In the genomic region with DNA sequence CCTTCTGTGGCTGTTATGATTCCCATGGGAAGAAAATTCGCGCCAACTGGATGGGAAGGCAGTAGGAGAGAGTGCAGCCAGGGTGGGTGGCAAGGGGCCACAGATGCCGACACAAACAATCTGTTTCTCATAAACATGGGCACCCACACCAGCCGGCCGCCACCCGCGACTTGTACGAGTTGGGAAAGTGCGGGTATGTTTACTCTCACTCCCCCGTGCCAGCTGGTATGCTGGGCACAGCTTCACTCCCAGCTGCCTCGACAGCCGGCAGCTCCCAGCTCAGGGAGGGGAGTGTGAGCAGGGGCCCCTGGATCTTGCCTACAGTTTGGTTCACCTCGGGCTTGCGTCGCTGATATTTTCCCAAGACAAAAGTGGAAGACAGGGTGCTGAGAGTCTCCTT, we compare ENCODE assay signal across 11 mouse cellular contexts. TPM values are rescaled to one million over a fixed set of nuclear protein-coding genes. Genes with fewer than 3 reads are reported as not detected.
DNase-seq lines count a peak whose midpoint lies in the region; ATAC-seq and TF ChIP-seq lines count a peak whose summit lies in the region.
"Had no signal": no experiment of that assay in that cellular context is flagged by ENCODE, and none has a peak within 500 bp of the region (broad histone marks: within the 10 kb centered on the region; RNA-seq: fewer than 3 reads in every experiment).

No protein-coding gene starts in this region.

- no peaks in the 10 kb centered on the region for H3K4me1 ChIP-seq in midbrain, postnatal 0 days (ENCODE audit: insufficient read depth, low read length)
- H3K4me1 ChIP-seq in midbrain, embryonic 14.5 days (ENCODE audit: control insufficient read depth, insufficient read depth, low read length): peaks cover 8% of the 10 kb centered on the region; the same call in 1 of the 2 replicates
- H3K4me1 ChIP-seq in liver, embryonic 11.5 days (replicated peaks; ENCODE audit: control insufficient read depth, insufficient read depth, low read length): 0 out of 2 replicates have a peak, but pooled peaks cover 2% of the 10 kb centered on the region

- H3K4me3 ChIP-seq in midbrain, postnatal 0 days (ENCODE audit: low read depth, low read length): no peak overlapping the region
- no peak overlapping the region for H3K4me3 ChIP-seq in midbrain, embryonic 14.5 days (replicated peaks; ENCODE audit: low read depth, low read length)
- no peak overlapping the region for H3K4me3 ChIP-seq in left cerebral cortex, adult 2 months
- H3K4me3 ChIP-seq in liver, embryonic 11.5 days (ENCODE audit: low read depth, low read length): no peak overlapping the region
- H3K4me3 ChIP-seq: midbrain, embryonic 15.5 days had no signal

- no peaks in the 10 kb centered on the region for H3K36me3 ChIP-seq in midbrain, postnatal 0 days (ENCODE audit: insufficient read depth, low read length)
- no peaks in the 10 kb centered on the region for H3K36me3 ChIP-seq in midbrain, embryonic 14.5 days (ENCODE audit: control insufficient read depth, insufficient read depth, low read length)
- no peaks in the 10 kb centered on the region for H3K36me3 ChIP-seq in liver, embryonic 11.5 days (ENCODE audit: control insufficient read depth, insufficient read depth, low read length)
- H3K36me3 ChIP-seq: midbrain, embryonic 15.5 days had no signal

- no peaks in the 10 kb centered on the region for H3K27me3 ChIP-seq in midbrain, postnatal 0 days (ENCODE audit: insufficient read depth, low read length)
- H3K27me3 ChIP-seq in midbrain, embryonic 14.5 days (ENCODE audit: control insufficient read depth, insufficient read depth, low read length): no peaks in the 10 kb centered on the region
- peaks cover 9% of the 10 kb centered on the region for H3K27me3 ChIP-seq in liver, embryonic 11.5 days (replicated peaks; ENCODE audit: control insufficient read depth, insufficient read depth, low read length)
- H3K27me3 ChIP-seq: midbrain, embryonic 15.5 days had no signal

- no peak for ATAC-seq in midbrain, postnatal 0 days (ENCODE audit: low FRiP score)
- no peak for ATAC-seq in midbrain, embryonic 14.5 days (ENCODE audit: low FRiP score, low TSS enrichment)
- ATAC-seq in liver, embryonic 11.5 days (replicated peaks; ENCODE audit: low FRiP score): no peak
- no peak for ATAC-seq in erythroblast, adult 5-6 weeks (replicated peaks; ENCODE audit: low FRiP score, poor library complexity, severe bottlenecking)
- ATAC-seq: midbrain, embryonic 15.5 days; Patski had no signal

- DNase-seq in cerebellum, adult 18-20 months: peak; percentile 30 to 35
- DNase-seq in cerebellum, adult 8-10 months: no peak
- DNase-seq in midbrain, postnatal 0 days (ENCODE audit: low spot score): peak; percentile 61
- no peak for DNase-seq in midbrain, embryonic 14.5 days
- DNase-seq in left cerebral cortex, adult 2 months (ENCODE audit: extremely low spot score in 1 of 2, low spot score in 2 of 2): peak; percentile 72 to 85
- DNase-seq in telencephalon, adult 2 months (ENCODE audit: low read depth, low spot score): peak; percentile 70
- no peak for DNase-seq in liver, embryonic 11.5 days (ENCODE audit: low spot score)

- TF ChIP-seq CTCF in midbrain, postnatal 0 days (IDR thresholded peaks at IDR 0.05): no peak
- no peak for TF ChIP-seq CTCF in left cerebral cortex, adult 2 months (IDR thresholded peaks at IDR 0.05)

- H3K27ac ChIP-seq in midbrain, postnatal 0 days (ENCODE audit: low read depth, low read length): no peak overlapping the region
- H3K27ac ChIP-seq in midbrain, embryonic 14.5 days (replicated peaks; ENCODE audit: low read depth, low read length): no peak overlapping the region
- H3K27ac ChIP-seq in left cerebral cortex, adult 2 months: no peak overlapping the region
- no peak overlapping the region for H3K27ac ChIP-seq in liver, embryonic 11.5 days (ENCODE audit: low read depth, low read length)
- H3K27ac ChIP-seq: midbrain, embryonic 15.5 days had no signal

- intact Hi-C loops in left cerebral cortex, adult 2 months (cut with DNase I): no loop called here

- no peak overlapping the region for H3K4me2 ChIP-seq in midbrain, postnatal 0 days (ENCODE audit: low read depth, low read length, poor library complexity, severe bottlenecking)
- H3K4me2 ChIP-seq in midbrain, embryonic 14.5 days (ENCODE audit: low read length): no peak overlapping the region
- H3K4me2 ChIP-seq in liver, embryonic 11.5 days: no peak overlapping the region
- H3K4me2 ChIP-seq: midbrain, embryonic 15.5 days had no signal

- no peak overlapping the region for H3K9ac ChIP-seq in midbrain, postnatal 0 days (replicated peaks; ENCODE audit: low read length, poor library complexity, severe bottlenecking)
- no peak overlapping the region for H3K9ac ChIP-seq in midbrain, embryonic 14.5 days (replicated peaks; ENCODE audit: low read length)
- H3K9ac ChIP-seq in liver, embryonic 11.5 days (ENCODE audit: low read depth, low read length): no peak overlapping the region
- H3K9ac ChIP-seq: midbrain, embryonic 15.5 days had no signal

- no peaks in the 10 kb centered on the region for H3K9me3 ChIP-seq in midbrain, postnatal 0 days (ENCODE audit: low read length)
- no peaks in the 10 kb centered on the region for H3K9me3 ChIP-seq in midbrain, embryonic 14.5 days (ENCODE audit: control insufficient read depth, low read length)
- no peaks in the 10 kb centered on the region for H3K9me3 ChIP-seq in liver, embryonic 11.5 days (ENCODE audit: control insufficient read depth, low read length)
- H3K9me3 ChIP-seq: midbrain, embryonic 15.5 days had no signal

- WGBS in midbrain, postnatal 0 days: 73% methylated on average over 15 of the region's 15 CpGs
- 70% methylated on average over 15 of the region's 15 CpGs for whole genome bisulfite sequencing in midbrain, embryonic 14.5 days
- WGBS in liver, embryonic 11.5 days: 68% methylated on average over 15 of the region's 15 CpGs

RNA-seq across cellular contexts. Expression of gene Cacna2d2, which starts 57.3 kb away (rescaled TPM):
- total RNA-seq in midbrain, postnatal 0 days (2014; rRNA removed): 138 and 191 TPM in 2 replicates
- polyA plus RNA-seq in midbrain, postnatal 0 days (2015; fragmentation: Nextera tagmentation; extraction: Ambion mirVana): 8.4 and 9.0 TPM in 2 replicates
- polyA plus RNA-seq in midbrain, embryonic 14.5 days (2014; fragmentation: Nextera tagmentation; extraction: Ambion mirVana): 7.9 and 10.6 TPM in 2 replicates
- total RNA-seq in left cerebral cortex, adult 2 months (2021): 10 to 100 TPM; 24.1 to 34.7 TPM
- 0.13 and 0.18 TPM in 2 replicates for polyA plus RNA-seq in liver, embryonic 11.5 days (2014; fragmentation: Nextera tagmentation; extraction: Ambion mirVana)
- 0.63 TPM in 1 of 2 replicates, not detected in the other for total RNA-seq in erythroblast, adult 5-6 weeks (2015; ENCODE audit: low replicate concordance)
- total RNA-seq in erythroblast, adult 5-6 weeks (2017; ENCODE audit: low replicate concordance): not detected in 2 replicates
- polyA plus RNA-seq: liver, embryonic 16.5 days had no signal

Comparison
In these comparisons a context has a peak if more than half of its experiments do, and no peak if none do; other contexts are left out.
1. DNase-seq: peak in cerebellum, adult 18-20 months (2 of 2), midbrain, postnatal 0 days (single experiment), left cerebral cortex, adult 2 months (2 of 2) and telencephalon, adult 2 months (single experiment); none in cerebellum, adult 8-10 months (single experiment), midbrain, embryonic 14.5 days (single experiment) and liver, embryonic 11.5 days (single experiment).
2. RNA of gene Cacna2d2, which starts 57.3 kb away (total RNA-seq): 138 to 191 TPM in midbrain, postnatal 0 days and 24.1 to 34.7 TPM in left cerebral cortex, adult 2 months; 0.63 TPM in erythroblast, adult 5-6 weeks; every median in the first group is over 10 times any median in the second.